Mouse (Mus musculus): ENCODE results near the gene Thrap3.

DNA sequence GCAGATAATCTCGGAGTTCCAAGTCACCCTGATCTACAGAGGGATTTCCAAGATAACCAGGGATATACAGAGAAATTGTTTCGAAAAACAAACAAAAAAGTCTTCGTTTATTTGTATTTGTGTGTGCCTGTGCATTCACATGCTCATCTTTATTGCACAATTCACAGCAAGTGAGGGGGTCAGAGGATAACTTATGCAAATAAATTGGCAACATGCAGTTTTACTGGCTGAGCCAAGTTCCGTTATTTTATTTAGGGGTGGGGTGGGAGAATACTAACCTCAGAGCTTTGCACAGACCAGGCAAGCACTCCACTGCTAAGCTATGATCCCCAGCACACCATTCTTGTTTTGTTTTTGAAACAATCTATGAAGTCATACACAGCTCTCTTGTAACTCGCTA, 28.8 kb downstream of the Thrap3 start:
- TF ChIP-seq CTCF (IDR thresholded peaks at IDR 0.05; ENCODE audit: borderline replicate concordance, insufficient read depth, low read depth, low read length) (no peak), POLR2A (IDR thresholded peaks at IDR 0.05; ENCODE audit: borderline replicate concordance, insufficient read depth, low read length) (no peak)

Data from cerebellum, adult 2 months (tissue).